Mouse (Mus musculus): ENCODE measurements at regions not wholly inside any gene's neighbourhood (a gene's known extent, or its start where the extent isn't known, plus 50 kb on each side); places are given as distances from the start of the nearest gene placed in this dataset.

DNA sequence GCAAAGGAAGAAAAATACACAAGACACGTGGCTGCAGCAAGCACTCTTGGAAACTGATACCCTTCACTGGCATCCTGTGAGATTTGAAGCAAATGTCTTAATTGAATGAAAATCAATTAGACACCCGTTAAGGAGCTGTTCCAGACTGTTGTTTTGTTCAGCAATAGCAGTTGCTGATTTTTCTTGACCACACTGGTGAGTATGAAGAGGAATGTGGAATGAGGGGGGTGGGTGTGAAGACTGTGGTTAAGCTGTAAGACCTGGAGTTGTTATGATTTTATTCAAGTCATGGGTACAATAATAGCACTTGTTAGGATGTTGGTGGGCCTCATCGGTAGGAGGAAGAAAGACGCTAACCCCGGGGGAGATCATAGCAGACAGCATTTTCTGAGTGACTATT lies 58.3 kb upstream of the Cwc22 start:
- H3K27ac ChIP-seq (replicated peaks; ENCODE audit: low read depth, low read length), result no peak overlapping the region
- H3K4me2 ChIP-seq (replicated peaks; ENCODE audit: low read depth, low read length, severe bottlenecking), result no peak overlapping the region
- H3K9ac ChIP-seq (ENCODE audit: low read depth, low read length, severe bottlenecking), result no peak overlapping the region
- H3K4me1 ChIP-seq (ENCODE audit: control insufficient read depth, insufficient read depth, low read length), result no peaks in the 10 kb centered on the region
- no peaks in the 10 kb centered on the region for H3K9me3 ChIP-seq (ENCODE audit: control insufficient read depth, low read length)
- H3K4me3 ChIP-seq (replicated peaks; ENCODE audit: low read length), result no peak overlapping the region
- WGBS, result 70% methylated on average over 5 of the region's 5 CpGs
- no peaks in the 10 kb centered on the region for H3K27me3 ChIP-seq (ENCODE audit: control insufficient read depth, insufficient read depth, low read length)
- no peaks in the 10 kb centered on the region for H3K36me3 ChIP-seq (ENCODE audit: control insufficient read depth, insufficient read depth, low read length)
- TF ChIP-seq POLR2A (IDR thresholded peaks at IDR 0.05; ENCODE audit: borderline replicate concordance, extremely low read depth, insufficient read depth, insufficient read length), result no peak
- no peak for DNase-seq (ENCODE audit: low spot score)
- no peak for ATAC-seq (ENCODE audit: low FRiP score, low read depth)
